Mouse (Mus musculus): ENCODE results near the gene Vmn2r56.
"Not testable (repeated sequence)": the region's sequence is repeated elsewhere in the genome, so short reads cannot be mapped to it uniquely, and the experiment has no call there.

The Vmn2r56 gene

GRCm38 (mm10) chr7:12734904-12735303, at the start of gene Vmn2r56:
Gene Vmn2r56, minus strand, starts transcription at chr7:12735004.
- DNase-seq = no peak

- DNase-seq = peak; percentile 92
Observed at GRCm38 (mm10) chr7:12780151-12780830, 45.5 kb upstream of the Vmn2r56 start.

- DNase-seq = no peak
Observed at GRCm38 (mm10) chr7:12779782-12780150, 45.0 kb upstream of the Vmn2r56 start.

GRCm38 (mm10) chr7:12779141-12779540, 44.3 kb upstream of the Vmn2r56 start:
- DNase-seq = no peak

- DNase-seq = peak; percentile 33
Observed at GRCm38 (mm10) chr7:12774606-12775005, 39.8 kb upstream of the Vmn2r56 start.

- DNase-seq = no peak
Observed at GRCm38 (mm10) chr7:12774111-12774510, 39.3 kb upstream of the Vmn2r56 start.

GRCm38 (mm10) chr7:12749431-12750198, 14.8 kb upstream of the Vmn2r56 start:
- DNase-seq = no peak

- DNase-seq = not testable (repeated sequence)
Observed at GRCm38 (mm10) chr7:12684903-12685302, 49.9 kb downstream of the Vmn2r56 start, which contains the start of gene Vmn2r55. Gene Vmn2r55, minus strand, starts transcription at chr7:12685003.

GRCm38 (mm10) chr7:12640219-12640618, 94.6 kb downstream of the Vmn2r56 start, which contains the start of gene Vmn2r54:
Gene Vmn2r54, minus strand, starts transcription at chr7:12640319.
- DNase-seq = not testable (repeated sequence)
